Mouse (Mus musculus) spleen, adult 2 months (tissue): ENCODE results near the gene Tff3.

Source experiments
- CTCF ChIP-seq: fragments of 200-500 bp; IDR thresholded peaks from 2 replicates; pipeline ENCODE4 v1.5.1; 2011; ENCODE audit warnings: mild to moderate bottlenecking, inconsistent platforms; ENCODE audit not compliant: insufficient read depth, insufficient read length, insufficient replicate concordance; ENCODE audit errors: extremely low read depth
- POLR2A ChIP-seq: fragments of 200-500 bp; IDR thresholded peaks from 2 replicates; pipeline ENCODE4 v1.6.1; 2011; ENCODE audit warnings: low read depth, low read length, inconsistent platforms

GRCm38 (mm10) chr17:31117946-31118345 lies 11.5 kb downstream of the Tff3 start:
- no peak for TF ChIP-seq CTCF
- no peak for TF ChIP-seq POLR2A
